Mouse (Mus musculus): ENCODE data around the gene Ap3b1.

Gene Ap3b1

DNA sequence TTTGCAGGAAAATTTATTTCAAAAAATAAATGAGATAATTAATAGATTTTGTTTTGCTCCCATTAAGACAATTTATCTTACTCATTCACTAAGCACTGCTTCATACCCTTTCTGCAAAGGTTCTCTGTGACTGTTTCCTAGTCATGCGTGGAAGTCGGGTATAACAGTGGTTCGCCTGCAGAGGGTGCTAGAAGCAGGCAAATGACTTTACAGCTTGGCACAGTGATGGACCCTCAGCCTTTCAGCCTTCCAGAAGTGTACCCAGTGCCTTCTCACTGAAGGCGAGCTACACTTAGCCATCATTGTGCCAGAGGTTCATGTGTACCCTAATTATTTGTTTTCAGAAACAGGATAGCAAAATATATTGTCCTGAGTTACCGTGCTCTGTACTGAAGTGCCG is 92.5 kb downstream of the Ap3b1 start:
- no peak for DNase-seq (ENCODE audit: low read depth, low spot score)

DNA sequence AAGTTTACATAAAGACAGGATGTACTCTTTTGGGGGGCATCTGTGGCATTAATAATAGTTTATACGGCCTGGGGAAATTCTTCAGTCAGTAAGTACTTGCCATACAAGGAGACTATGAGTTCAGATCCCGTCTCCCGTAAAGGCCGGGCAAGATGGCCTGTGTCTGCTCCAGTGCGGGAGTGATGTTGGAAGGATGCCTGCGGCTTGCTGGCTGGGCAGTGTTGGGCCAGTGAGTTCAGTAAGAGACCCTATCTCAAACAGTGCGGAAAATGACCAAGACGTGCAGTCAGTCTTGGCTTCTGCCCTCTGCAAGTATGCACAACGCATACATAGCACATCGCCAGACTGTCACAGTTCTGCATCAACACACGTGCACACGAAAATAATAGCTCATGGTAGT is 95.4 kb downstream of the Ap3b1 start:
- DNase-seq (ENCODE audit: low read depth, low spot score): no peak

DNA sequence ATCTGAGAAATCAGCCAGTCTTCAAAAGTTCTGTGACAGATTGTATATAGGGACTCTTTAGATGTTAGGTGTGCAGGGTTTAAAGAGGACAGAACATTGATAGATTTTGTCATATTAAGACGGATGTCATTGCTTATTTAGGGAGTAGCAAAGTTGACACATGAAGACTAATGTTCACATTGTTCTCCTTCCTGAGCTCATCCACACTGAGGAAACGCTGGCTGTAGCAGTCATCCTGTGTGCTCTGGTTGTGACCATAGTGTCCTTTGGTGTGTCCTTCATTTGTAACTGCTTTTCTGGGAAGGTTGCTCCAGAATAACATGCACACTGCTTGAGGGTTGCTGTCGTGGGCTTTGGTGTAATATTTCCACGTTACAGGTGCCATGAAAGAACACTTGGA is 100.4 kb downstream of the Ap3b1 start:
- no peak for DNase-seq (ENCODE audit: low read depth, low spot score)

DNA sequence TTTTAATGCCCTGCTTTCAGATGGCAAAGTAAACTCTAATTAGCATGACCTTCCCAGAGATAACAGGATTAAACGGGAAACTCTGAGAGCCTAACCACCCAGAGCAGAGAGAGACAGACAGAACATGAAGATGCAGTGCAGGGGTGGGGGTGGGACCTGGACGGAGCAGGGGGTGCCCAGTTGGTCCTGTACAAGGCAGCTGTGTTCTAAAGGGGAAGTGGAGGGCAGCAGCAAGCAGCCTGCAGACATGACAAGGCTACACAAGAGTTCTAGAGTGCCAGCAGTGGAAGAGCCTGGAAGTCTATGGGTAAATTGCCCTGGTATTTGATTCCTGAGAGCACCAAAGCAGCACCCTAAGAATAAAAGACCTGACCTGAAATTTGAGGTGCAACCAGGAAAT is 105.5 kb downstream of the Ap3b1 start:
- DNase-seq (ENCODE audit: low read depth, low spot score): no peak

DNA sequence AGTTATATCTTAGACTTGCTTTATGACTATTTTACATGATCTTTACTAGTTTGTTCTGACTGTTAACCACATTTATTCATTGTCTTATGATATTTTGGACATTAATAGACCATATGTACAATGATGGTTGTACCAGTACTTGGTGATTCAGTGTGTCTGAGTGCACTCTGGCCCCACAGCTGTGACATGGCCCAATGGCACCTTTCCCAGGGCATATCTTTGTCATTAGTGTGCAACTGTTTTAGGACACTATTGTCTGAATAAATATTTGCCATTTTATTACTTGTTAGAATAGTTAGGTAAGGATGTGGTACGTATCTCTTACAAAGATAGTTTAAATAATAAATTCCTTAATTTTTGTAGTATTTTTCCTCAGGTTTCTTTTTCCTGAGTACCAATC is 109.8 kb downstream of the Ap3b1 start:
- DNase-seq (ENCODE audit: low read depth, low spot score): no peak

DNA sequence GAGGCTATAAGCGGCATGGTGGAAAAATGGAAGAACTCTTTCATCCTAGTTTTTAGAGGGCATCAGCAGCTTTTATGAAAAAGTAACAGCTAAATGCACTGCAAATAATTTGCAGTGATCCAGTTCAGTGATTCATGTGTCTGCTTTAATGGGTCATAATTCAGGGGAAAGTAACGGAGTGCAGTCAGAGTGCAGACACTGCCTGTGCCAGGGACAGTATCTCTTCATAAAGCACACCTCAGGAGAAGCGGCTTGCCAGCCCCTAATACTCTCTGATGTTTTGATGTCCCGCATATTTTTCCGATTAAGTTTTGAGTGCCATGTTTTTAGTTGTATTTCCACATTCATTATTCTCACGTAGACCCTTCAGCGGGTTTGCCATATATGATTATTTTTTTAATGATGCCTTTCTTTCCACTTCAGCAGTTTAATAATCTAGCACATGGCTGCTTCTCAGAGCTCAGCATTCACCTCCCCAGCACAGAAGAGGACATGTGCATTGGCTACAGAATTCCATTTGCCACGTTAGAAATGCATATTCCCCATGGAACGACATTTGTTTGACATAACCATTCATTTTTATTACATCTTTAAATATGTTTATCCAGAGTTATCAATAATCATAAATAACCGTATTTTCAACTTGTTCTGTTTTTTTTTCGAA is 112.4 kb downstream of the Ap3b1 start:
- no peak for DNase-seq (ENCODE audit: low read depth, low spot score)

DNA sequence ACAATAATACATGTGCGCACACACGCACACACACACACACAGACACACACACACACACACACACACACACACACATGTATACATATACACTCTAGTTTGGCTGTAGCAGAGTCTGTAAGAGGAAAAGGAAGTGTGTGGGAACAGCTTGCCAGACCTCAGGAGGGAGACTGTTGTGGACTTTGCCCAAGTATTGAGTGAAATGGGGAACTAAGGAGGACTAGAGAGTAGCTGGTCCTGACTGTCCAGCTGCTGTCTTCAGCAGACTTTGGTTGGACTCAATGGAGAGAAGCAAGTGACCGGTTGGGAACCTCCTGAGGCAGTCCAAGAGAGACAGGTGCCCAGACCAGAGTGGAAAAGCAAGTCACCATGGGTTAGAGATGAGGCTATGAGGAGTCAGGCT is 117.4 kb downstream of the Ap3b1 start:
- DNase-seq (ENCODE audit: low read depth, low spot score): no peak

DNA sequence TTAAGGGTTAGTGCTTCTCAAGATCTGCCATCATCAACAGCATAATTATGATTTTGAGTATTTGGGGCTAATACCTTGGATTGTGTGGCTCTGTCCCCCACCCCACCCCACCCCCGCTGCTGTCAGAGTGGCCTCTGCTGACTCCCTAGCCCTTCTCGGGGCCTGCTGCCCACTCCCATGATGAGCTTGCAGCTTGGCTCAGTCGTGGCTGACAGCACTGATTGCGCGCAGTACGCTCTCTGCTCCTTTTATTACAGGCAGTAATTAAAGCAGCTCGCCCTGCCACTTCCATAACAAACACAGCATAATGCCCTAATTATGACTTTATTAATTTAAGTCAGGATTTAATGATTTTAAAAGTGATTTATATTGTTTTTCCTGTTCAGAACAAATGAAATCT is 121.5 kb downstream of the Ap3b1 start:
- no peak for DNase-seq (ENCODE audit: low read depth, low spot score)

DNA sequence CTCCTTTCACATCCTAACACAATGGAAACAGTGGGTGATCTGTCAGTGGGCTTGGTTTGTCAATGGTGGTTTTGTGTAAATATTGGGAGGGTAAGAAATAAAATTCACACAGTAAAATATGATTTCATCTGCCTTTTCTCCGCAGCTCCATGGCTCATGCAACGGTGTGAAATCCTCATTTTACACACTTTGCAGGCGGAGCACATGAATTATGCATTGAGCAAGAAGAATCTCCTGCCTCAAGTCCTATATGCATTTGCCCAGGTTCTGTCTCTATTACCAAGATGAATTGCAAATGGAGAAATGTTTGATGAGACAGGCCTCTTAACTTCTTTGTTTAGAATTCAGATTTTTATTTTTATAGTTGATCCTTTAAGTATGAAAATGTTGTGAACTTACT is 131.9 kb downstream of the Ap3b1 start:
- no peak for DNase-seq (ENCODE audit: low read depth, low spot score)

DNA sequence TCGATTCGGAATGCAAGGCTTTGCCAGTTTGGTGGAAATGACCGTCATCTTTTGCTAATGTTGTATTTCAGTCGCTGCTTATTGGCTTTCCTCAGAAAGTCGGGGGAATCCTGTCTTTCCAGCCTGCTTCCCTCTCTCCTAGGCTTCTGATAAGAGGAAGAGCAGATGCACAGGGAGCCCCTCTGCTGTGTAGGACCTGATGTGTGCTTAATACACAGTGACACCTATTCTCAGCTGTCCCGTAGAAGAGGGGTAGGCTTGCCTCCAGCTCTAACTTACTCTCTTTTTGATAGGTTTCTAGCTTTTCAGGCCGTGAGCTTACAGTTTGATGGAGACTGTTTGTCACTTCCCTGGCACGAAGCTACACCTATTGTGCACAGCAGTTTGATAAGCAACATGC is 132.4 kb downstream of the Ap3b1 start:
- no peak for DNase-seq (ENCODE audit: low read depth, low spot score)

DNA sequence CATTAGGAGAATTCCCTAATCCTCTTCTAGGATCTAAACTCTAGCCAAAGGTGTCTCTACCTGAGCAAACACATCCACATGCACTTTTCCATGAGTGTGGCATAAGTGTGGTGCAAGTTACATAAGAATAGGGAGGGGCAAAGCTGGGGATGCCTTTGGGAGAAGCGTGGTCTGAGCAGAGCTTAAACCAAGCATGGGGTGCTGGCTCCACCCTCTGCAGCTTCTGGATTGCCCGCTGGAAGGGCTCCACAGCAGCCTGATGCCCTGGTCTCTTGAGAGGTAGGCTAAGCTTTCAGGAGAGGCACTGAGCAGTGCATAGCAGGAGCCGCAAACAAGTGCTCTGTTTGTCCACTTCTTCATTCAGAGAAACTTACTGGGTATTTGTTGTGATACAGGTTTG is 138.8 kb downstream of the Ap3b1 start:
- no peak for DNase-seq (ENCODE audit: low read depth, low spot score)

DNA sequence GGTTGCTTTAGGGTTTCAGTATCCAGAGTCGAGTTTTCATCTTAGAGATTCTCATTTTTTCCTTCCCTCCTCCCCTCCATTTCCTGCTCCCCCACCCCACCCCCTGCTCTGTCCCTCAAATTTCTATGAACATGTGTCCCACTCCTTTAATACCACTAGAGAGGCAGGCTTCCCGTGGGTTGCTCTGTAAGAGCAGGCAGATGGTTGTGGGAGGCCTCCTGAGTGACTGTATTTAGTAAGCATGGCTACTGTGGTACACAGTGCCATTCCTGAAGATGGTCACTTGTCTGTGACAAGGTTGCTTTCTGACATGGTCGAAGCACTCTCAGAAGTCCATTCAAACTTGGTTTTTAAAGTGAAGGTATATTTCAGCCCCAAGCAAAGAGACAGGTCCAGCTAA is 147.7 kb downstream of the Ap3b1 start:
- no peak for DNase-seq (ENCODE audit: low read depth, low spot score)

DNA sequence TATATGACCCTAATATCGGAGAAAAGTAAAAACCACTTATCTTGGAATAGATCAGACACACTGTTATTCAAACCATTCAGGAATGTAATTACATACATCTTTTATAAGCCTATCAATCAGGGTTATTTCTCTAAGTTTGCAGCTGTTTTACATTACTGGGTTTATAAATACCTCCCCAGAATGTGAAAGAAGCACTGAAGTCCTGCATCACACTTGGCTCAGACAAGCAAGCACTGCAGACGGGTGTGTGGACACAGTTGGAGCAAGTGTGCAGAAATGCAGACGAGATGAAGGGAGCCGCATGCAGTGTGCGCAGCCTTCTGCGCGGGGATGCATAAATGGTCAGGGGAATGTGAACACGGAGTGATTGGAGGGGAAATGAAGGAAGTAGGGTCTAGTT is 149.6 kb downstream of the Ap3b1 start:
- no peak for DNase-seq (ENCODE audit: low read depth, low spot score)

DNA sequence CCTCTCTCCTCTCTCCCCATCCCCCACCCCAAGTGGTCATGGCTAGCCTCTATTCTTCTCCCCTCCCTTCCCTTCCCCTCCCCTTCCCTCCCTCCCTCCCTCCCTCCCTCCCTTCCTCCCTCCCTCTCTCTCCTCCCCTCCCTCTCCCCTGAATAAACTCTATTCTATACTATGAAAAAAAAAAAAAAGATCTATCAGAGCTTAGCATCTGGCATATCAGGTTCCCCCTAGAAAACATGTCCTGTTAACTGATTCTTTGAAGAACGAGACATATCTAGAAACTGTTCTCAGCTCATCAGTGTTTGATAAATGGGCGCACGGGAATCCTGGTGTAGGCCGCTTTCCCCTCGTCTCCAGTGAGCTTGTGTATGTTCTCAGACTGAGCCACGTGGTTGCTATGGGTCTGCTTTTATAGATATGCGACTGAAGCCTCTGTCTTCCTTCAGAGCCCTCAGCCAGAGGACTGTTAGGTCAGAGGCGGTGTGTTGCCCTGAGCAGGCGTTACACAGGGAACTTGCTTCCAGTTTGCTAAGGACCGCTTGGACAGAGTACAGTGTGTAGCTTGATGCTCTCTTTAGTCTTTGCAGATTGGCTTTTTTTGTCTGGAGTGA is 154.5 kb downstream of the Ap3b1 start:
- no peak for DNase-seq (ENCODE audit: low read depth, low spot score)

DNA sequence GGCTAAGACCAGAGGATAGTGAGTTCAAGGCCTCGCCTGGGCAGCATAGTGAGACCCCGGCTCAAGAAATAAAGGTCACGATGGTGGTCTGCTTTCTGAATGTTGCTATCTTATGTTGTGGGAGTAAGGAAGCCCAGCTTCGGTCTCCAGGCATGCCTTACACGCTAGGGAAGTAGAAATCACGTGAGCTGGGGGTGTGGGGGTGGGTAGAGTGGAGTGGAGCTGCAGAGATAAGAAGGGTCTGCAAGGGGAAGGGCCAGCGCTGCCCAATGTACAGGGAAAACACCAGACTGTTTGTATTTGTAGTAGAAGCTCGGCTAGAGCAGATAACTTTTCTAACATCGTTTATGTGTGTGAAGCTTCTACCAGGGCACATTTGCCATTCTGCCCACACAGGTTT is 155.1 kb downstream of the Ap3b1 start:
- no peak for DNase-seq (ENCODE audit: low read depth, low spot score)

DNA sequence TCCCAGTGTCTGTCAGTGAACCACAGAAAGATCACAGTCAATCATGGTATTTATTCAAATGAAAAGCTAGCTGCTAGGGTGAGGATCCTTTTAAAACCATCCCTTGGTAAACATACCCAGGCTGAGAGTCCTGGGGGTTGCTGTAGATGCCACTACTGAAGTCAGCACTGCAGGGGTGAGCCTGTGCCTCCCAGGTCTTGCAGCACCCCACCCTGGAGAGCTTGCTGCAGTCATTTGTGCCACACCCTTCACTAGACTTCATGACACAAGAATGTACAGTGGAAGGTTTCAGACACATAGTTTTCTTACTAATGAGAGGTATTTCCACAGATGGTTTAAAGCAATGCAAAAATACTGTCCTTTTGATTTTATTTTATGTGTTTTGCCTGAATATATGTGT is 156.2 kb downstream of the Ap3b1 start:
- no peak for DNase-seq (ENCODE audit: low read depth, low spot score)

DNA sequence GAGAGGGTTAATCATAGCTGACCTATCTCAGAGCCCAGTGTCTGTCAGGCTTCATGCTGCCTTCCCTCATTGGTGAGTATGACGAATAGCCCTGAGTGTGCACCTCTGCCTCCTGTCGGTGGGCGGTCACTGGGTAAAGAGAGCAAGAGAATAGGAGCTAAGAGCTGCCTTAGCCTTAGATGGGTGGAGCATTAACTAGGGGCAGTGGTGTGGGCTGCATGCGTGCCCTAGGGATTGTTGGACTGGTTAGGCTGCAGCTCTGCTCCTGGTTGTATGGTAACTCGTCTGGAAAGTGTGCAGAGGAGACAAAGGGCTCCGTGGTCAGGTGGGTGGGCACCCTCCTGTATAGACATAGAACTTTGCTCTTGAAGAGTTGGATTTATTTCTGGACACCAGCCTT is 157.8 kb downstream of the Ap3b1 start:
- no peak for DNase-seq (ENCODE audit: low read depth, low spot score)

DNA sequence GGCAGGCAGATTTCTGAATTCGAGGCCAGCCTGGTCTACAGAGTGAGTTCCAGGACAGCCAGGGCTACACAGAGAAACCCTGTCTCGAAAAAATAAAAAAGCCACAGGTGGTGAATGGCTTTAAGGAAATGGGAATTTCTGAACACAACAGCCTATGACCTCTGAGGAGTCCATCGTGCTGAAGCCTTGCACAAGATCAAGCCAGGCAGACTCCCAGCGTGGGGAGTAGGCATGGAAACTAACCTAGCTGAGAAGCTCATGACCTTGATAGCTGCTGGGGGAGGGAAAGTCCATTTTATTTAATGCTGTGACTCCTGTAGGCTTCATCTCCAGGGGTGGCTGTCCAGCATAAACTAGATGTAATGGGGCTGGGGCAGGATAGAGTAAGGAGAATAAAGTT is 159.4 kb downstream of the Ap3b1 start:
- no peak for DNase-seq (ENCODE audit: low read depth, low spot score)

DNA sequence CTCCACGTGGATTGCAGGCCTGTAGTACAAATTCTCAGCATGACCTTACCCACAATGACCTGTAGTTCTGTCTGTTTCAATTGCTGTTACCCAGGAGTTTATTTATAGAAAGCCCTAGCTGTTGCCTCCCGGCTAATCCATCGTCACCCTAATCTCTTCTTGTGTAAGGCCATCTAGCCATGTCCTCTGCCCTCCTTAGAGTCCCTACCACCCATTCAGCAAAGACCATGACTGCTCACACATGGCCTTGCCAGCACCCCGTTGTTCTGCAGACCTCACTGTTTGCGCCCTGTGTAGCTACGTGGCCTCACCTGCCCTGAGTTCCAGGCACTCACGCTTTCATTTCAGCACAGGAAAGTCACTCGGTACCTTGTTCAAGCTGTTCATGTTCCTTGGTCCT is 160.5 kb downstream of the Ap3b1 start:
- no peak for DNase-seq (ENCODE audit: low read depth, low spot score)

DNA sequence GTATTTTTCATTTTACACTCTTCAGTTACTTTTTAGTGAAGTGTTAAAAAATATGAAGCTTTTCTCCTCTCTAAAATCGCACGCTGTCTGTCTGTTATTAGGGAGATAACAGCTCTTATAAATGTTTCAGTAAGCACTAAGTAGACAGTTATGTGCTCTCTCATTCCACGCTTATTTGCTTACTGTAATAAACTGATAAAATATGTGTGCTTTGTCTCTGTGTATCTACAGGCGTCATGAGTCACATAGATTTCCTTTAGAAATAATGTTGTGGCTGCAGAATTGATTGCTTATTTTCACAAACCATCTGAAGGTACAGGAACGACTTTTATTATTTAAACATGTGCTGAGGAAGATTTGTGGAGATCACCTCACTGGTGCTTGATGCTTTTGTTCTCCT is 164.5 kb downstream of the Ap3b1 start:
- no peak for DNase-seq (ENCODE audit: low read depth, low spot score)

DNA sequence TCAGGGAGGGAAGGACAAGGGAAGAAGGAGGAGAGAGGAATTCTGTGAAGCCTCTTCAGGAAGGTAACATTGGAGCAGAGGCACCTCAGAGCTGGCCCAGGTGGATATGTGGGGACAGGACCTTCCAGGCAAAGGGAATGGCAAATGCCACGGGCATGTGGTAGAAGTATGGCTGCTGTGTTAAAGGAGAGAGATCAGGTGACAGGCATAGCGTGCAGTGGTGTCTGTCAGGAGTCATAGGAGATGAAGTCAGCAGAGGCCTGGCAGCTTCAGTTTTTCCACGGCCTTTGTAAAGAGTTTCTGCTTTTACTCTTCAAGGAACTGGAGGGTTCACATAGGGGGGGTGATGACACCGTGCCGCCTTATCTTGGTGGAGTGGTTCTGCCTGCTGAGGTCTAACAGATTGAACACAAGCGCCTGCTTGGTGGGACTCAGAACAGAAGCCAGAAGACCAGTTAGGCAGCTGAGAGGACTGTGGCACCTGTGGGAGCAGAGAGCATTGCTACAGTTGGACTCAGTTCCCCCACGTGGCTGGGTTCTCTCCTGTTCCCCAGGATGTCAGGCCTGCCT is 166.0 kb downstream of the Ap3b1 start:
- no peak for DNase-seq (ENCODE audit: low read depth, low spot score)

DNA sequence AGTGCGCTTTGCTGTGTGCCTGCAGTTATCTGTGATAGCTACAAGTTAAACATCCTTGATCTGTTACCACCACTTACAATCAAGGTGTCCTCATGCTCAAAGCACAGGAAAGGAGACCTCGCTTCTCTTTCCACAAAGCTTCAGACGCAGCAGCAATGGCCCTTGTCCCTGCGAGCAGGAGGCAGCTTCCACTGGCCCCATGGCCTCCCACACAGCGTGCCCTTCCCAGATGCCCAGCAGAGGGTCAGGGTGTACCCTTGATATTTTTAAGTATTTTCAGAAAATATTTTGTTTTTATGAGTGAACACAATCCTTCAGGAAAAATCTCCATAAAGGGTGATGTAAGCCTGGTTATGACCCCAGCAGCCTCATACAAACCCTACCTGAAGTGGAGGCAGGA is 170.4 kb downstream of the Ap3b1 start:
- no peak for DNase-seq (ENCODE audit: low read depth, low spot score)

DNA sequence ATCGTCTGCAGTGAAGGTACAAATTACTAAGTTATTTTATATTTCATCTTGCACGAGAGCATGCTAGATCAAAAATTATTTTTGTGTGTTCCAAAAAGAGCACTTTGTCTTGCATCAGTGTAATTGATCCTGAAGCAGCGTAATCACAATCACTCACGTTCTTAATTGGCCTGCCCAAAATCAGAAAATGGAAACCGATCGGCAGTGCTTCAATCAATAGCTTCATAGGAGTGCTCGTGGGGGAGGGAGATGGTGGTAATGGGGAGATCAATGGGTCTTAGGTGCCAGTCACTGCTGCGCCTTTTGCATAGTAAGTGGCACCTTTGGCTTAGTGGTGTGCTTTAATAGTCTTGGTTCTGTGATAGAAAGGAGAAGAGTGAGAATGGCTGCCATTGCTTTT is 174.8 kb downstream of the Ap3b1 start:
- DNase-seq (ENCODE audit: low read depth, low spot score): no peak

DNA sequence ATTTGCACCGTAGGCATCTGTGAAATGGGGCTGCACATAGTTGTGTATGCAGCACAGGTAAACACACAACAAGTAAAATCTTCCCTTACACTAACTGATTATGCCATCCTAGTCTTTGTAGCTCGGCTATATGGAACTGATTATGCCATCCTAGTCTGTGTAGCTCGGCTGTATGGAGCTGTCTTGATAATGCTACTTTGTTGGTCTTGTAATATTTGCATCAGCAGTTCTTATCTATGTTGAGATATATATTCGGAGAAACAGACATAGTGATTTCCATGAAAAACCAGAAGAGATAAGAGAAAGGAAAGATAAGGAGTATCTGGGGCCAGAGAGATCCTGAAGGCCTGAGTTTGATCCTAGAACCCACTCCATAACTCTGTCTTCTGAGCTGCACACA is 178.6 kb downstream of the Ap3b1 start:
- DNase-seq (ENCODE audit: low read depth, low spot score): no peak
